Mouse (Mus musculus) G1E (cell line): ENCODE measurements at regions not wholly inside any gene's neighbourhood (a gene's known extent, or its start where the extent isn't known, plus 50 kb on each side); places are given as distances from the start of the nearest gene placed in this dataset.

Experiments used
- ATAC-seq: 2 replicates; pipeline ENCODE4 v1.8.0; 2016; ENCODE audit warnings: mild to moderate bottlenecking; ENCODE audit not compliant: insufficient number of reproducible peaks, poor library complexity, low FRiP score, severe bottlenecking; ENCODE audit errors: extremely low read depth
- DNase-seq: peaks from one replicate; pipeline ENCODE4 v3.0.0; 2012; ENCODE audit warnings: low spot score
- H3K27me3 ChIP-seq: 2 replicates; pipeline ENCODE4 v1.6.1; 2012; ENCODE audit warnings: mild to moderate bottlenecking, low read length, inconsistent platforms; ENCODE audit not compliant: insufficient read depth
- H3K36me3 ChIP-seq: replicated peaks from 2 replicates; pipeline ENCODE3; 2012; ENCODE audit warnings: mild to moderate bottlenecking, inconsistent platforms
- H3K4me1 ChIP-seq: 2 replicates; pipeline ENCODE4 v1.6.1; 2012; ENCODE audit warnings: low read depth, low read length, inconsistent platforms, mixed read lengths; ENCODE audit not compliant: insufficient read depth
- H3K4me3 ChIP-seq: 2 replicates; pipeline ENCODE4 v1.5.1; 2012; ENCODE audit warnings: low read depth, mild to moderate bottlenecking, inconsistent platforms, low read length, moderate library complexity, mixed read lengths
- H3K9me3 ChIP-seq: replicated peaks from 2 replicates; pipeline ENCODE4 v1.6.1; 2012; ENCODE audit warnings: inconsistent platforms
- CTCF ChIP-seq: IDR thresholded peaks from 2 replicates; pipeline ENCODE4 v1.5.1; 2012; ENCODE audit warnings: low read depth, low read length, inconsistent platforms, mixed read lengths
- GATA1 ChIP-seq: IDR thresholded peaks from 2 replicates; pipeline ENCODE4 v1.6.1; 2012; ENCODE audit warnings: borderline replicate concordance, low read length, inconsistent platforms, mixed read lengths
- GATA2 ChIP-seq: IDR thresholded peaks from 2 replicates; pipeline ENCODE4 v1.6.1; 2012; ENCODE audit warnings: low read depth, low read length, inconsistent platforms, borderline replicate concordance
- POLR2AphosphoS5 ChIP-seq: IDR thresholded peaks from 2 replicates; pipeline ENCODE4 v1.6.1; 2012; ENCODE audit warnings: low read depth, low read length, inconsistent platforms; ENCODE audit not compliant: insufficient replicate concordance
- TAL1 ChIP-seq: conservative IDR thresholded peaks from 2 replicates; pipeline ENCODE4 v1.6.1; 2012; ENCODE audit warnings: low read depth, low read length, inconsistent platforms, mixed read lengths

DNA sequence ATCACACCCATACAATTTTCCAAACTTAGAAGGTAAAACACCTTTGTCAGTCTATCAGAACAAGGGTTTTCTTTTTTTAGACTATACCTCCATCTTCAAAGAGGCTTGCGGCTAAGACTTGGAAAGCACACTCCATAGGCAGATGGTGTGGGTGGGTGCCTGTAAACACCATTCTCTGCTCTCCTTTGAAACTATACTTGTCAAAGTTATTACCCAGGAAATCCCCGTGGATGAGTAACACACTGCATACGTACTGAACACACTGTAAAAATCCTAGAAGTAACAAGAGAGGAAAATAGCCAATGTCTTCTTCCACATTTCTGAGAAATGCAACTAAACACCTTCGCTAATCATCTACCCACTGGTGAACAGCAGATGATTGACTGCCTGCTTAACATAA, 464.0 kb upstream of the Adam24 start:
- Histone ChIP-seq H3K27me3 (no peaks in the 10 kb centered on the region), H3K4me3 (no peak overlapping the region), H3K9me3 (no peaks in the 10 kb centered on the region), H3K4me1 (no peaks in the 10 kb centered on the region), H3K36me3 (no peaks in the 10 kb centered on the region)
- DNase-seq: no peak
- ATAC-seq: no peak
- TF ChIP-seq CTCF (no peak), TAL1 (no peak), GATA2 (no peak), GATA1 (no peak), POLR2AphosphoS5 (no peak)

DNA sequence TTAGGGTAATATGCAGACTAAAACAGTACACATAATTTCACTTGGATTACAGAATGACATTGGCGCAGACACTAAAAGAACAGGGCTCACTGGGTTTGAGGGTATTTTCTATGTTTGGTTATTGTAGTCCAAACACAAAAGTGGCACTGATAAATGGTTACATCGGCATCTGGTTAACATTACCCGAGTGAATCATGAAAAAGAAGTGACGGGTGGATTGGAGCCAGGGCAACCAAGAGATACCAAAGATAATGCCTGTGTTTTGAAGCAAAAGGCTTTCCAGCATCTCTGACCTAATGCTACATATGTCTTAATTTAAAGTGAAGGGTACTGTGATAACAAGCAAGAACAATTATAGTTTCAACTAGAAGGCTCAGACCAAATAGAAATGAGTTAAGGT, 451.4 kb upstream of the Adam24 start:
- ATAC-seq: no peak

GRCm38 (mm10) chr8:40227262-40227661, 447.6 kb upstream of the Adam24 start:
- H3K27me3 ChIP-seq: no peaks in the 10 kb centered on the region
- no peak for ATAC-seq
- no peak overlapping the region for H3K4me3 ChIP-seq
- DNase-seq: no peak
- no peaks in the 10 kb centered on the region for H3K9me3 ChIP-seq
- H3K4me1 ChIP-seq: no peaks in the 10 kb centered on the region
- no peaks in the 10 kb centered on the region for H3K36me3 ChIP-seq
- TF ChIP-seq CTCF: no peak
- TF ChIP-seq TAL1: no peak
- no peak for TF ChIP-seq GATA2
- no peak for TF ChIP-seq POLR2AphosphoS5
- TF ChIP-seq GATA1: no peak

More for the DNA sequence above, 451.4 kb upstream of the Adam24 start:
- no peaks in the 10 kb centered on the region for H3K27me3 ChIP-seq
- DNase-seq: no peak
- no peak overlapping the region for H3K4me3 ChIP-seq
- H3K9me3 ChIP-seq: no peaks in the 10 kb centered on the region
- TF ChIP-seq GATA1: no peak
- no peak for TF ChIP-seq TAL1
- TF ChIP-seq CTCF: no peak
- no peaks in the 10 kb centered on the region for H3K36me3 ChIP-seq
- no peaks in the 10 kb centered on the region for H3K4me1 ChIP-seq
